Mouse (Mus musculus): ENCODE results near the gene D17Wsu92e. TPM values are rescaled to one million over a fixed set of nuclear protein-coding genes. Genes with fewer than 3 reads are reported as not detected.

The D17Wsu92e gene
- polyA plus RNA-seq, 1 experiment from 2014 or later, result 12.7 TPM

DNA sequence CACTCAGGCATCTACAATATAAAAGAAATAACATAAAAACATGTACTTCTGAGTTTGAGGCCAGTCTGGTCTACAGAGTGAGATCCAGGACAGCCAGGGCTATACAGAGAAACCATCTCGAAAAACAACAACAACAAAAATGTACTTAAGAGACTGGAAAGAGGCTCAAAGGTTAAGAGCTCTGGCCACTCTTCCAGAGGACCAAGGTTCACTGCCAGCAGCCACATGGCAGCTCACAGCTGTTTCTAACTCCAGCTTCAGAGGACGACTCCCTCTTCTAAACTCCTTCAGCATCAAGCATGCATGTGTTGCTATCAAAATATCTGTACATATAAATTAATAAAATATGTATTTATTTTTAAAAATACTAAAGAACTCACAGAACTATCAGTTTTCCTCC lies 28.9 kb downstream of the D17Wsu92e start:
- no peaks in the 10 kb centered on the region for H3K36me3 ChIP-seq (replicated peaks; ENCODE audit: control insufficient read depth, insufficient read depth, low read depth, low read length)
- H3K9ac ChIP-seq (replicated peaks; ENCODE audit: low read length), result no peak overlapping the region
- H3K4me3 ChIP-seq (ENCODE audit: low read depth, low read length), result no peak overlapping the region
- H3K27me3 ChIP-seq (ENCODE audit: control insufficient read depth, insufficient read depth, low read length), result no peaks in the 10 kb centered on the region
- DNase-seq (ENCODE audit: low spot score) (no peak), ATAC-seq (replicated peaks; ENCODE audit: insufficient number of reproducible peaks, low FRiP score, low TSS enrichment, low read depth) (no peak)
- 84% methylated on average over 2 of the region's 2 CpGs for WGBS
- no peak overlapping the region for H3K4me2 ChIP-seq (ENCODE audit: low read depth, low read length)
- no peak overlapping the region for H3K27ac ChIP-seq (replicated peaks; ENCODE audit: low read depth, low read length)
- no peaks in the 10 kb centered on the region for H3K9me3 ChIP-seq (replicated peaks; ENCODE audit: control insufficient read depth, low read length)
- H3K4me1 ChIP-seq (ENCODE audit: control insufficient read depth, insufficient read depth, low read length), result no peaks in the 10 kb centered on the region

DNA sequence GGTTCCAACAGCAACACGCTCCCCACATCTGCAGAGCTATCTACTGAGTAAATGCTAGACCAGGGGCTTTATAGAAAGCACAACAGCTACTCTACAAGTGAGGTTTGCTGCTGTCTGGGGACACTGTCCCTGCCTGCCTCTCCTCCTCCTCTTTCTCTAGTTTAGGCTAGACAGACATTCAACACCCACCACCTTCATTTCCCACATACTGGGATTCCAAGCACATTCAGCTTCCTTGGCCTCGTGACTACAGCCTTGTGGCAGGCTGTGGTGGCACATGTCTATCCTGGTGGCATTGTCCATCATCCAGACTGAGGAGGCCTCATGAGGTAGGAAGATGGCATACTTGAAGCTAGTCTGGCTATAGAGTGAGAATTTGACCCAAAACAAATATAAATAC lies 29.5 kb downstream of the D17Wsu92e start:
- 86% methylated on average over 2 of the region's 2 CpGs for WGBS
- Histone ChIP-seq H3K4me2 (ENCODE audit: low read depth, low read length) (no peak overlapping the region), H3K36me3 (replicated peaks; ENCODE audit: control insufficient read depth, insufficient read depth, low read depth, low read length) (no peaks in the 10 kb centered on the region), H3K27me3 (ENCODE audit: control insufficient read depth, insufficient read depth, low read length) (no peaks in the 10 kb centered on the region), H3K9me3 (replicated peaks; ENCODE audit: control insufficient read depth, low read length) (no peaks in the 10 kb centered on the region), H3K9ac (replicated peaks; ENCODE audit: low read length) (no peak overlapping the region), H3K4me1 (ENCODE audit: control insufficient read depth, insufficient read depth, low read length) (no peaks in the 10 kb centered on the region), H3K4me3 (ENCODE audit: low read depth, low read length) (no peak overlapping the region), H3K27ac (replicated peaks; ENCODE audit: low read depth, low read length) (no peak overlapping the region)
- no peak for DNase-seq (ENCODE audit: low spot score)
- no peak for ATAC-seq (replicated peaks; ENCODE audit: insufficient number of reproducible peaks, low FRiP score, low TSS enrichment, low read depth)

DNA sequence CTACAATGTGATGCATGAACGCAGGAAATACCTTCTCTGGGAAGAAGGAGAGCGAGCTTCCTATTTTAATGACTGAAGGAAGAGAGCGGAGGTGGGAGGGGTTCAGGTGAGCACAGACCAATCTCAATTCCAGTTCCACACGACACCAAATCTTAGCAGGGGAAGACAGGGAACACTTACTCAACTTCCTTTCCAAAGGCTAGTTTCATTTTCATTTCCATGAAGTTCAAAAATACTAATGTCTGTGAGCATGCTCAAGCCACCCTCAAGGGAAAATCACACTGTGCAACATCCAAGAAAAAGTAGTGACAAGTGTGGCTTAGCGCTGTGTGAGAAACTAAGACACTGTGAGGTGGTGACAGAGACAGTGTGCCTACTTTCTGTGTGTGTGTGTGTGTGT lies 30.4 kb downstream of the D17Wsu92e start:
- WGBS, result 88% methylated on average over 5 of the region's 5 CpGs
- Histone ChIP-seq H3K9ac (replicated peaks; ENCODE audit: low read length) (no peak overlapping the region), H3K4me2 (ENCODE audit: low read depth, low read length) (no peak overlapping the region), H3K4me1 (ENCODE audit: control insufficient read depth, insufficient read depth, low read length) (no peaks in the 10 kb centered on the region), H3K36me3 (replicated peaks; ENCODE audit: control insufficient read depth, insufficient read depth, low read depth, low read length) (peaks cover 3% of the 10 kb centered on the region; the same call in 1 of the 2 replicates), H3K4me3 (ENCODE audit: low read depth, low read length) (no peak overlapping the region), H3K27ac (replicated peaks; ENCODE audit: low read depth, low read length) (no peak overlapping the region), H3K9me3 (replicated peaks; ENCODE audit: control insufficient read depth, low read length) (no peaks in the 10 kb centered on the region), H3K27me3 (ENCODE audit: control insufficient read depth, insufficient read depth, low read length) (no peaks in the 10 kb centered on the region)
- DNase-seq (ENCODE audit: low spot score) (no peak), ATAC-seq (replicated peaks; ENCODE audit: insufficient number of reproducible peaks, low FRiP score, low TSS enrichment, low read depth) (no peak)

DNA sequence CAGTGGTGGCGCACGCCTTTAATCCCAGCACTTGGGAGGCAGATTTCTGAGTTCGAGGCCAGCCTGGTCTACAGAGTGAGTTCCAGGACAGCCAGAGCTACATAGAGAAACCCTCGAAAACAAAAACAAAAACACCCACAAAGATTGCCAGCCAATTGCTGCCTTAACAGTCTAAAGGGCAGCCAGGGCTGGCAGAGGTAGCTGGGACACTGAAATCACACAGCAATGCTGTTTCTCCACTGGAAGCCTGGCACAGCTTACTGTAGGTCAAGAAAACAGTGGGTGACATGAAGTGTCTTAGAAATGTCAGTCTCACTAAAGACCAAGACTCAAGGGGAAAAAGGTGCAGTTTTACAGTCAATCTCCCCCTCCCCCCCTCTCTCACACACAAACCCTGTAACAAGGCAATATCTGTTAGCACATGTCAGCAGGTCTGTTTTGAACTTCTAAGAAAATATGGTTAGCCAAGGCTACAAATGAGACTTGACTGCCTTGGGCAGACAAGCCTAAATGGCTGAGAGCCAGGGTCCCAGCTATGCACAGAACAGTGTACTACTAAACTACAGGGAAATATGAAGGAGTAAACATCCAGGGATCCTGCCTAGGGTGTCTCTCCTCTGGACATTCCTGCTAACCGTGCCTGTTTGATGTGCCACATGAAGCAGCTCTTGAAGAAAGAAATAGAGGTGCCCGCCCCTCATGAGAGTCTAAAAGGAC lies 31.8 kb downstream of the D17Wsu92e start:
- Histone ChIP-seq H3K27ac (replicated peaks; ENCODE audit: low read depth, low read length) (no peak overlapping the region), H3K9ac (replicated peaks; ENCODE audit: low read length) (no peak overlapping the region; the same call in 1 of the 2 replicates)
- 90% methylated on average over 6 of the region's 6 CpGs for WGBS

DNA sequence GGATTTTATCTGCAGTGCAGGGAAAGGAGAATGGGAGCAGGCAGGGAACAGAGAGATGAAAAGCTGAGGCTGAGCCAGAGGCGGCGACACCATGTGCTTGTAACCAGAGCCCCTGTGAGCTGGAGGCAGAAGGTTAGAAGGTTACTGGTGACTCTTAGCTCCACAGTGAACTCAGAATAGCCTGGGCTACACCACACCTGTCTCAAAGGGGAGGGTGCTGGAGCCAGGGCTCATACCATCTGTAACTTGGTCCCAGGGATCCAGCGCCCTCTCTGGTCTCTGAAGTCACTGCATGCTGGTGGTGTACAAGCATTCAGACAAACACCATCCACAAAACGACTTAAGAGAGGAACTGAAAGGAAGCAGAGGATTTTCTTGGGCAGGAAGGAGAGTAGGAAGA lies 36.9 kb downstream of the D17Wsu92e start:
- Histone ChIP-seq H3K4me1 (ENCODE audit: control insufficient read depth, insufficient read depth, low read length) (no peaks in the 10 kb centered on the region), H3K4me2 (ENCODE audit: low read depth, low read length) (no peak overlapping the region), H3K9ac (replicated peaks; ENCODE audit: low read length) (no peak overlapping the region), H3K9me3 (replicated peaks; ENCODE audit: control insufficient read depth, low read length) (no peaks in the 10 kb centered on the region), H3K27ac (replicated peaks; ENCODE audit: low read depth, low read length) (no peak overlapping the region), H3K4me3 (ENCODE audit: low read depth, low read length) (no peak overlapping the region), H3K27me3 (ENCODE audit: control insufficient read depth, insufficient read depth, low read length) (no peaks in the 10 kb centered on the region), H3K36me3 (replicated peaks; ENCODE audit: control insufficient read depth, insufficient read depth, low read depth, low read length) (peaks cover 3% of the 10 kb centered on the region; the same call in 1 of the 2 replicates)
- ATAC-seq (replicated peaks; ENCODE audit: insufficient number of reproducible peaks, low FRiP score, low TSS enrichment, low read depth) (no peak), DNase-seq (ENCODE audit: low spot score) (no peak)
- WGBS, result 81% methylated on average over 4 of the region's 4 CpGs

More for the DNA sequence above, 31.8 kb downstream of the D17Wsu92e start:
- H3K36me3 ChIP-seq (replicated peaks; ENCODE audit: control insufficient read depth, insufficient read depth, low read depth, low read length), result peaks cover 3% of the 10 kb centered on the region; the same call in 1 of the 2 replicates
- H3K4me2 ChIP-seq (ENCODE audit: low read depth, low read length), result no peak overlapping the region
- ATAC-seq (replicated peaks; ENCODE audit: insufficient number of reproducible peaks, low FRiP score, low TSS enrichment, low read depth) (no peak), DNase-seq (ENCODE audit: low spot score) (no peak)
- H3K4me3 ChIP-seq (ENCODE audit: low read depth, low read length), result no peak overlapping the region
- no peaks in the 10 kb centered on the region for H3K27me3 ChIP-seq (ENCODE audit: control insufficient read depth, insufficient read depth, low read length)
- H3K9me3 ChIP-seq (replicated peaks; ENCODE audit: control insufficient read depth, low read length), result no peaks in the 10 kb centered on the region
- H3K4me1 ChIP-seq (ENCODE audit: control insufficient read depth, insufficient read depth, low read length), result no peaks in the 10 kb centered on the region

DNA sequence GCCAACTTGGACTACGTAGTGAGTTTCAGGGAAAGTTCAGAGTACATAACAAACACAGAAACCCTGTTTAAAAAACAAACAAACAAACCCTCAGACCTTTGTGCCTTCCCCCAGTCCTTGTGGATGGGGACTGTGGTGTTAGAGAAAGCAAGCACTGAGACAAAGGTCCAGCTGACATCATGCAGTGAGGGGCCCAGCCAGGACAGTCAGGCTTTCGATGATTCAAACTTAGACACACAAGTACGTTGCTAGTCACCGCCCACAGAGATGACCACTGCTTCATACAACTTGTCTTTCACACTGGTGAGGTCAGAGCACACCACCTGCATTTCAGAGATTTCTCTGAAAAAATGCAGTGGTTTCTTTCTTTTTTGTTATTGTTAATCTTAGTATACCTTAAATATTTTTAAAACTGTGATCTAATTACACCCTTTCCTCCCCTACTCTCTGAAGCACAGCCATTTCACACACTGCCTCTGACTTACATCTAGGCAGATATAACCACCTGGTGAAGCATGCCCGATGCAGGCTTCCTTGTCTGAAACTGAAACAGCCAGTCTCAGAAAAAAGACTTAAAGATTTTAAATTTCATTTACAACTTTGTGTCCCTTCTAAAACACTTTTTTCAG lies 39.3 kb downstream of the D17Wsu92e start:
- DNase-seq (ENCODE audit: low spot score), result no peak
- H3K4me2 ChIP-seq (ENCODE audit: low read depth, low read length), result no peak overlapping the region
- WGBS, result 83% methylated on average over 5 of the region's 5 CpGs
- H3K4me3 ChIP-seq (ENCODE audit: low read depth, low read length), result no peak overlapping the region
- H3K27ac ChIP-seq (replicated peaks; ENCODE audit: low read depth, low read length), result no peak overlapping the region
- H3K27me3 ChIP-seq (ENCODE audit: control insufficient read depth, insufficient read depth, low read length), result no peaks in the 10 kb centered on the region
- H3K4me1 ChIP-seq (ENCODE audit: control insufficient read depth, insufficient read depth, low read length), result no peaks in the 10 kb centered on the region
- H3K36me3 ChIP-seq (replicated peaks; ENCODE audit: control insufficient read depth, insufficient read depth, low read depth, low read length), result peaks cover 3% of the 10 kb centered on the region; the same call in 1 of the 2 replicates
- no peak for ATAC-seq (replicated peaks; ENCODE audit: insufficient number of reproducible peaks, low FRiP score, low TSS enrichment, low read depth)
- no peaks in the 10 kb centered on the region for H3K9me3 ChIP-seq (replicated peaks; ENCODE audit: control insufficient read depth, low read length)
- H3K9ac ChIP-seq (replicated peaks; ENCODE audit: low read length), result no peak overlapping the region

DNA sequence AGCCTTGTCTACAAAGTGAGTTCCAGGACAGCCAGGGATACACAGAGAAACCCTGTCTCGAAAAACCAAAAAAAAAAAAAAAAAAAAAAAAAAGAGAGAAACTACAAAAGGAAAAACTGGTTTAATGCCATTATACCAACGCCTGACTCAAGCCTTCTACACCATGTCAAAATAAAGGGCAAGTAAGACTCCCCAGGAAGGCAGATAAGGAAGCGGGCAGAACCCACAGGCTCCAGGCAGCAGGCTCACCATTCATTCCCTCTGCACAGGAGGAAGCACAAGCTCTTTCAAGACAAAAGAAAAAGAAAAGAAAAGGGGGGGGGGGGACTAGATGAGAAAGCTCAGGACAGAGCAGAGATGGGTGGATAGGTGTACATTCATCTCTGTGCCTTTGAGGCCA lies 40.7 kb downstream of the D17Wsu92e start:
- DNase-seq (ENCODE audit: low spot score), result no peak
- Histone ChIP-seq H3K36me3 (replicated peaks; ENCODE audit: control insufficient read depth, insufficient read depth, low read depth, low read length) (no peaks in the 10 kb centered on the region; the same call in 1 of the 2 replicates), H3K4me1 (ENCODE audit: control insufficient read depth, insufficient read depth, low read length) (no peaks in the 10 kb centered on the region), H3K9me3 (replicated peaks; ENCODE audit: control insufficient read depth, low read length) (no peaks in the 10 kb centered on the region), H3K4me2 (ENCODE audit: low read depth, low read length) (no peak overlapping the region), H3K27me3 (ENCODE audit: control insufficient read depth, insufficient read depth, low read length) (no peaks in the 10 kb centered on the region), H3K4me3 (ENCODE audit: low read depth, low read length) (no peak overlapping the region), H3K9ac (replicated peaks; ENCODE audit: low read length) (no peak overlapping the region), H3K27ac (replicated peaks; ENCODE audit: low read depth, low read length) (no peak overlapping the region)
- 85% methylated on average over 3 of the region's 3 CpGs for WGBS
- no peak for ATAC-seq (replicated peaks; ENCODE audit: insufficient number of reproducible peaks, low FRiP score, low TSS enrichment, low read depth)

DNA sequence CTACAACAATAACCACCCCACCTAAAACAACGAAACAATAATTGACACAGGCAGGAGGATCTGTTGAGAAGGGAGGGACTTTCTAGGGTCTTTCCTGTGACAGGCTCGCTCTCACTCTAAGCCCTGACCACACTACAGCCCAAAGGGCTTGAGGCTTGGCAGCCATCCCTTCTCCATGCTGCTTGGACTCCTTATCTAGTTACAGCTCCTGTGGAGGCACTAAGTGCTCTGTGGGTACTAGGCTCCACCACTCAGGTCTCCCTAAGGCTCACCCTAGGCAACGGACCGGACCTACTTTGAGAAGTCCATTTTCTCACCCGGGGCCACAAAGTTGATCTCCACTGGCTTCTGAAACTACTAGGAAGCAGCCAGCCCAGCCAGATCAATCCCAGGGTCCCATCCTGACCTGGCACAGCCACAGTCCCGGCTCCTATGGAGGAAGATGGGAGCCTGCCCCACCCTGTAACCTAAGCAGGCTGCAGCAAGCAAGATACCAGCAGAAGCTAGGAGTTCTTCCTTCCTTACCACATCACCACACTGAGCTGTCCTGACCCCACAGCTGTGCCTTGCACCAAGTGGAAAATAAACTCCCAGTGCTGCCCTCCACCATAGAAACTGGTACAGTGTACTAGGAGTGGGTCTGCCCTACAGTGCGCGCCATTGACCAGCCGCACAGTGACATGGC lies 41.6 kb downstream of the D17Wsu92e start:
- Histone ChIP-seq H3K27me3 (ENCODE audit: control insufficient read depth, insufficient read depth, low read length) (no peaks in the 10 kb centered on the region), H3K4me3 (ENCODE audit: low read depth, low read length) (no peak overlapping the region), H3K4me2 (ENCODE audit: low read depth, low read length) (no peak overlapping the region), H3K27ac (replicated peaks; ENCODE audit: low read depth, low read length) (no peak overlapping the region), H3K9ac (replicated peaks; ENCODE audit: low read length) (no peak overlapping the region), H3K36me3 (replicated peaks; ENCODE audit: control insufficient read depth, insufficient read depth, low read depth, low read length) (no peaks in the 10 kb centered on the region; the same call in 1 of the 2 replicates), H3K9me3 (replicated peaks; ENCODE audit: control insufficient read depth, low read length) (no peaks in the 10 kb centered on the region), H3K4me1 (ENCODE audit: control insufficient read depth, insufficient read depth, low read length) (no peaks in the 10 kb centered on the region)
- WGBS, result 94% methylated on average over 9 of the region's 9 CpGs
- ATAC-seq (replicated peaks; ENCODE audit: insufficient number of reproducible peaks, low FRiP score, low TSS enrichment, low read depth) (no peak), DNase-seq (ENCODE audit: low spot score) (no peak)

All from embryonic facial prominence, embryonic 11.5 days (tissue).